Mouse (Mus musculus) stomach, postnatal 0 days (tissue): ENCODE results near the gene Gm39653. TPM values are rescaled to one million over a fixed set of nuclear protein-coding genes. Genes with fewer than 3 reads are reported as not detected.

Source experiments
- ATAC-seq: fragments of 200-750 bp; cut with Nextera tagmentation; 2 replicates; pipeline ENCODE4 v1.8.0; 2017; ENCODE audit not compliant: low FRiP score, low TSS enrichment
- DNase-seq: peaks from one replicate; pipeline ENCODE4 v3.0.0-alpha.2; 2016; ENCODE audit warnings: low spot score
- H3K27ac ChIP-seq: fragments of 300-500 bp; sonication (generic); replicated peaks from 2 replicates; pipeline ENCODE4 v1.5.1; 2014; ENCODE audit warnings: mild to moderate bottlenecking, control low read depth
- H3K27me3 ChIP-seq: fragments of 300-500 bp; sonication (generic); 2 replicates; pipeline ENCODE4 v1.6.1; 2014; ENCODE audit warnings: low read length; ENCODE audit not compliant: control insufficient read depth, insufficient read depth
- H3K36me3 ChIP-seq: fragments of 300-500 bp; sonication (generic); 2 replicates; pipeline ENCODE4 v1.6.1; 2014; ENCODE audit warnings: low read length, mixed read lengths; ENCODE audit not compliant: control insufficient read depth, insufficient read depth
- H3K4me1 ChIP-seq: fragments of 300-500 bp; sonication (generic); replicated peaks from 2 replicates; pipeline ENCODE4 v1.6.1; 2014; ENCODE audit warnings: antibody characterized with exemption; ENCODE audit not compliant: control insufficient read depth, insufficient read depth
- H3K4me2 ChIP-seq: fragments of 300-500 bp; sonication (generic); replicated peaks from 2 replicates; pipeline ENCODE4 v1.6.1; 2014; ENCODE audit warnings: low read depth, mild to moderate bottlenecking, control low read depth, moderate library complexity
- H3K4me3 ChIP-seq: fragments of 300-500 bp; sonication (generic); 2 replicates; pipeline ENCODE4 v1.5.1; 2014; ENCODE audit warnings: low read depth, low read length, control low read depth
- H3K9ac ChIP-seq: fragments of 300-500 bp; sonication (generic); 2 replicates; pipeline ENCODE4 v1.6.1; 2014; ENCODE audit warnings: mild to moderate bottlenecking, low read length, control low read depth, mixed read lengths
- H3K9me3 ChIP-seq: fragments of 300-500 bp; sonication (generic); 2 replicates; pipeline ENCODE4 v1.6.1; 2016; ENCODE audit warnings: low read length; ENCODE audit not compliant: control insufficient read depth
- CTCF ChIP-seq: IDR thresholded peaks from 2 replicates; pipeline ENCODE4 v1.5.1; 2016; ENCODE audit warnings: antibody characterized with exemption, low read depth, mild to moderate bottlenecking, moderate library complexity
- EP300 ChIP-seq: optimal IDR thresholded peaks from 2 replicates; pipeline ENCODE3; 2016; ENCODE audit warnings: antibody characterized with exemption
- WGBS: fragments of 180-500 bp; shearing (Covaris S2); extraction: QIAGEN DNeasy Blood & Tissue Kit; methylation state at CpG from one replicate; pipeline ENCODE4 v1.1.7; 2014; 5-methylcytosine and 5-hydroxymethylcytosine counted together
- polyA plus RNA-seq: library from polyadenylated mRNA; unstranded; fragments of >200 nt; fragmentation: Nextera tagmentation; extraction: Ambion mirVana; gene quantifications from 2 replicates; pipeline ENCODE4 v1.2.1, GENCODE M21; 2015

Gene Gm39653
- polyA plus RNA-seq, 1 experiment from 2014 or later, result not detected

DNA sequence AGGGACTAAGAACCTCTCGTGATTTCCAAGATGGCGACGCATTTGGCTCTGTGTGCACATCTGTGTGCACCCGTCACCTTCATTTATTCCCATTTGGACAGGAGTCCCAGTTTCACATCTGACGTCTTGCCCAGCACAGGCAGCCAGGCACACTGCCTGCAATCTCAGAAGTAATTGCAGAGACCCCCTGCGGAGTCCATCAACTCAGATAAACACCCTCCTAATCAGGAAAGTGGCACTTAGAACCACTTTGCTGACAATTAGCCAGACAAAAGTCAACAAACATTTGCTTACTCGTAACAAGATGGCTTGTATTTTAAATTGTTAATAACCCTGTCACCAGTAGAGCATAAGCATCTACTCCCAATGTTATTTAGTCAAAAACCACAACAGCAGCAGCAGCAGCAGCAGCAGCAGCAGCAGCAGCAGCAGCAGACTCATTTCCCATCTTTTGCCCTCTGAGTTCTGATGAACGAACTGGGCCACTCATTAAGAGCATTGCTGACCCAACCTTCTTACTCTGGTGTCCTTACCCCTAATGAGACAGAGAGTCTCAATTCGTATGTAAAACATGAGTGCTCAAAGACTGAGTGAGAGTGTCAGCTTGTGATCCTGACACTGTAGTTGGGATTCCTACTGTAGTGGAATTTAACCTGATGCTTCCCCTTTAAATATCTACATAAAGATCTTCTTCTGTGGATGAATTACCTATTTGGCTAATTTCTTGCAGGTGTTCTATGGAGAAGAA lies 51.6 kb downstream of the Gm39653 start:
- Histone ChIP-seq H3K36me3 (no peaks in the 10 kb centered on the region), H3K9ac (no peak overlapping the region), H3K4me3 (no peak overlapping the region), H3K27me3 (no peaks in the 10 kb centered on the region), H3K4me1 (no peaks in the 10 kb centered on the region), H3K27ac (no peak overlapping the region), H3K4me2 (no peak overlapping the region), H3K9me3 (no peaks in the 10 kb centered on the region)
- 43% methylated on average over 9 of the region's 9 CpGs for WGBS
- ATAC-seq (no peak), DNase-seq (no peak)
- no peak for TF ChIP-seq CTCF
- no peak for TF ChIP-seq EP300

- Histone ChIP-seq H3K36me3 (no peaks in the 10 kb centered on the region), H3K27ac (no peak overlapping the region), H3K4me1 (no peaks in the 10 kb centered on the region), H3K9ac (no peak overlapping the region), H3K9me3 (no peaks in the 10 kb centered on the region), H3K4me3 (no peak overlapping the region), H3K4me2 (no peak overlapping the region), H3K27me3 (no peaks in the 10 kb centered on the region)
- ATAC-seq, result no peak
- TF ChIP-seq EP300 (no peak), CTCF (no peak)
- 26% methylated on average over 13 of the region's 13 CpGs for WGBS
- DNase-seq, result no peak
These were observed 52.4 kb downstream of the Gm39653 start for GRCm38 (mm10) chr1:63667949-63668851.

GRCm38 (mm10) chr1:63668852-63669160 lies 53.0 kb downstream of the Gm39653 start:
- Histone ChIP-seq H3K36me3 (no peaks in the 10 kb centered on the region), H3K4me2 (no peak overlapping the region), H3K9ac (no peak overlapping the region), H3K4me1 (no peaks in the 10 kb centered on the region), H3K27ac (no peak overlapping the region), H3K4me3 (no peak overlapping the region), H3K27me3 (no peaks in the 10 kb centered on the region), H3K9me3 (no peaks in the 10 kb centered on the region)
- TF ChIP-seq EP300, result no peak
- TF ChIP-seq CTCF, result peak; percentile 78
- DNase-seq (no peak), ATAC-seq (no peak)
- 4% methylated on average over 3 of the region's 3 CpGs for WGBS

Other genes with a start within 250 kb of the Gm39653 start
- 2.6 and 3.1 TPM in 2 replicates for gene Adam23, start 170.1 kb upstream of the Gm39653 start, polyA plus RNA-seq
- 0.04 TPM in 1 of 2 replicates, not detected in the other for gene Dytn, start 71.0 kb downstream of the Gm39653 start, polyA plus RNA-seq
- 0.05 TPM in 1 of 2 replicates, not detected in the other for gene Mdh1b, start 114.3 kb downstream of the Gm39653 start, polyA plus RNA-seq
- gene Fastkd2, start 114.6 kb downstream of the Gm39653 start, polyA plus RNA-seq, result 24.8 and 24.9 TPM in 2 replicates
- not detected in 2 replicates for gene 4933402D24Rik, start 153.3 kb downstream of the Gm39653 start, polyA plus RNA-seq